Mouse (Mus musculus) small intestine, adult 2 months (tissue): ENCODE data around the gene Cwf19l1.

Experiments
- CTCF ChIP-seq: fragments of 200-500 bp; IDR thresholded peaks from 2 replicates; pipeline ENCODE4 v1.5.1; 2012; ENCODE audit warnings: low read depth, mild to moderate bottlenecking, control low read depth, inconsistent platforms, low read length, moderate library complexity, mixed read lengths; ENCODE audit not compliant: insufficient replicate concordance, insufficient read length; ENCODE audit errors: extremely low read depth
- POLR2A ChIP-seq: fragments of 200-500 bp; IDR thresholded peaks from 2 replicates; pipeline ENCODE4 v1.6.1; 2012; ENCODE audit warnings: low read depth, mild to moderate bottlenecking, control low read depth, inconsistent platforms, low read length, moderate library complexity

DNA sequence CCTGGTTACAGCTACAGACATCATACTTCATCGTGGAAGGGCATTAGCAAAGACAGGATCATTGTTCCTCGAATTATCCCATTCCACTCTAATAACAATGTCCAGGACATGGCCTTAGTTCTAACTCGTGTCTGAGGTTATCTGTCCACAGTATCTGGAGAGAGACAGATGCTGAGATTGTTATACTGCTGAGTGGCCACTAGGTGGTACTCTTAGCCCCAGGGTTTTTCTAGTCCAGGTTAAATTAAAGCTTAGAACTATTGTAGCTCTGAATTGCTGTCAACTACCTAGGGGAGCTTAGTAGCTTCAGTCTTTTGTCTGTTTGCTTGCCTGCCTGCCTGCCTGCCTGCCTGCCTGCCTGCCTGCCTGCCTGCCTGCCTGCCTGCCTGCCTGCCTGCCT lies 25.8 kb upstream of the Cwf19l1 start:
- TF ChIP-seq CTCF, result no peak
- TF ChIP-seq POLR2A, result no peak
